Mouse (Mus musculus) stomach, embryonic 16.5 days (tissue): ENCODE results near the gene Vmn2r22. TPM values are rescaled to one million over a fixed set of nuclear protein-coding genes. Genes with fewer than 3 reads are reported as not detected.
"Not testable (repeated sequence)": the region's sequence is repeated elsewhere in the genome, so short reads cannot be mapped to it uniquely, and the experiment has no call there.

Experiments used
- ATAC-seq: fragments of 200-750 bp; cut with Nextera tagmentation; 2 replicates; pipeline ENCODE4 v1.8.0; 2017; ENCODE audit warnings: moderate number of reproducible peaks, moderate TSS enrichment; ENCODE audit not compliant: insufficient read depth, low FRiP score
- H3K27ac ChIP-seq: fragments of 300-500 bp; sonication (generic); 2 replicates; pipeline ENCODE4 v1.5.1; 2014; ENCODE audit warnings: low read length
- H3K27me3 ChIP-seq: fragments of 300-500 bp; sonication (generic); 2 replicates; pipeline ENCODE4 v1.6.1; 2014; ENCODE audit warnings: low read length, control low read depth, mixed read lengths; ENCODE audit not compliant: control insufficient read depth, insufficient read depth
- H3K36me3 ChIP-seq: fragments of 300-500 bp; sonication (generic); 2 replicates; pipeline ENCODE4 v1.6.1; 2014; ENCODE audit warnings: low read length; ENCODE audit not compliant: control insufficient read depth, insufficient read depth
- H3K4me1 ChIP-seq: fragments of 300-500 bp; sonication (generic); 2 replicates; pipeline ENCODE4 v1.6.1; 2014; ENCODE audit warnings: low read length, control low read depth, mixed read lengths; ENCODE audit not compliant: control insufficient read depth, insufficient read depth
- H3K4me2 ChIP-seq: fragments of 300-500 bp; sonication (generic); 2 replicates; pipeline ENCODE4 v1.6.1; 2014; ENCODE audit warnings: low read depth, low read length, mixed read lengths
- H3K4me3 ChIP-seq: fragments of 300-500 bp; sonication (generic); replicated peaks from 2 replicates; pipeline ENCODE4 v1.5.1; 2014; ENCODE audit warnings: mild to moderate bottlenecking, low read length
- H3K9ac ChIP-seq: fragments of 300-500 bp; sonication (generic); 2 replicates; pipeline ENCODE4 v1.6.1; 2014; ENCODE audit warnings: low read length
- H3K9me3 ChIP-seq: fragments of 300-500 bp; sonication (generic); replicated peaks from 2 replicates; pipeline ENCODE4 v1.6.1; 2016; ENCODE audit warnings: low read length, control low read depth; ENCODE audit not compliant: control insufficient read depth
- WGBS: fragments of 180-500 bp; shearing (Covaris S2); extraction: QIAGEN DNeasy Blood & Tissue Kit; methylation state at CpG from one replicate; pipeline ENCODE4 v1.1.7; 2014; 5-methylcytosine and 5-hydroxymethylcytosine counted together
- polyA plus RNA-seq: library from polyadenylated mRNA; unstranded; fragments of >200 nt; fragmentation: Nextera tagmentation; extraction: Ambion mirVana; gene quantifications from 2 replicates; pipeline ENCODE4 v1.2.1, GENCODE M21; 2015

Gene Vmn2r22
- not detected in 2 replicates for polyA plus RNA-seq

DNA sequence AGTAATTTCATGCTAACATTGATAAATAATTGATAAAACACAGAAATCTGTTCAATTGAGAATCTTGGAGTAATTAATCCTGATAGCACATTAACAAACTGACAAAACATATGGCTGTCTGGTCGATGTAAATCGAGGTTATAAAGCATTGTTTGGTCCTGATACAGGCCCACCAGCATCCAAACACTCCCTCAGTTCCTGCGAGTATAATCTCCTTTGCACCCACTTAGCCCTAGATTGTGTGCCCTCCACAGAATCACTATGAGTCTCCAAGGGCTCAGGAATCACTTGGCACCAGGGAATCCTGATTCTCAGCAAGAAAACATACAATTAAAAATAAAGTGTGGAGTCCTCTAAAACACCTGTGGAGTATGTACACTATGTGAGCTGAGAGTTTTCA, at the start of gene Vmn2r22:
TSS of gene Vmn2r22 (minus strand) at position 101 of the 400 bp plus-strand sequence.
- H3K4me2 ChIP-seq, ATAC-seq, H3K36me3 ChIP-seq, H3K4me3 ChIP-seq, H3K27ac ChIP-seq, H3K9me3 ChIP-seq, H3K9ac ChIP-seq, H3K27me3 ChIP-seq, H3K4me1 ChIP-seq: not testable (repeated sequence)
- WGBS, result 55% methylated on average over 3 of the region's 3 CpGs

DNA sequence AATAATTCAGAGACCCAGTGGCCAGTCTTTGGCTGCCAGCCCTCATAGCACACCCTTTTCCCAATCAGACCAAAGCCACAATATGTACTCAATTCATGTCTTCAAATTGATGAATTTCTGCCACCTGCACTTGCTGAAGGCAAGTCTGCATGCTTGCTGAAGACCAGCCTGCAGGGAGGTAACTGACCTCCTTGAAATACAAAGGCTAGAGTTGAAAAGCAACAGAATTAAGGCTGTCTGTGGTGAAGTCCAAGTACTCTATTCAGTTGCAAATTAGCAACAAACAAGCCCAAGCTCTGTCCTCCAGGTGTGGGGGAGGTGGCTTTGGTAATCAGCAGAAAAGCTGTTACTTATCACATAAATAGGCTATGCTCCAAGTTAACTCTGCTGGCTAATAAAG, 46.7 kb upstream of the Vmn2r22 start:
- Histone ChIP-seq H3K9ac (no peak overlapping the region), H3K4me3 (no peak overlapping the region), H3K9me3 (no peaks in the 10 kb centered on the region), H3K27me3 (no peaks in the 10 kb centered on the region), H3K4me1 (no peaks in the 10 kb centered on the region), H3K36me3 (no peaks in the 10 kb centered on the region), H3K27ac (no peak overlapping the region), H3K4me2 (no peak overlapping the region)
- no peak for ATAC-seq

DNA sequence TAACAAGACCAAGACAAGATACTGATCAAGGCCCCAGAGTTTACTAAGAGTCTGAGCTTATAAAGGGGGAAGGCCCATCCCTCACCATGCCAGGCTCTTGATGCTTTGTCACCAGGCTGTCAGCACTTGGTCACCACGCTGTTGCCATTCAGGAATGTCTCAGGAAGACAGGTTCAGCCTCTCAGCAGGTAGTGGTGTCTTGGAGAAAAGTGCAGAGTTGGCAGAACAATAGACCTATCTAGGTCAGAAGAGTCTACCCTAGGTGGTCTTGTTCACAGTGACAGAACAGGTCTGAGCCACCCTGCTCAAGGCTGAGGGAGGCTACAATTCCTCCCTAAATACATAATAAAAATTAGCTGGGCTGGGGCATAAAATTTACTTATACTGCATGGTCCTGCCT, 46.1 kb upstream of the Vmn2r22 start:
- not testable (repeated sequence) for H3K4me2 ChIP-seq, H3K9ac ChIP-seq, H3K27ac ChIP-seq, H3K4me3 ChIP-seq, H3K9me3 ChIP-seq, H3K4me1 ChIP-seq, H3K36me3 ChIP-seq, ATAC-seq, H3K27me3 ChIP-seq
- 61% methylated on average over 1 of the region's 1 CpGs for WGBS

DNA sequence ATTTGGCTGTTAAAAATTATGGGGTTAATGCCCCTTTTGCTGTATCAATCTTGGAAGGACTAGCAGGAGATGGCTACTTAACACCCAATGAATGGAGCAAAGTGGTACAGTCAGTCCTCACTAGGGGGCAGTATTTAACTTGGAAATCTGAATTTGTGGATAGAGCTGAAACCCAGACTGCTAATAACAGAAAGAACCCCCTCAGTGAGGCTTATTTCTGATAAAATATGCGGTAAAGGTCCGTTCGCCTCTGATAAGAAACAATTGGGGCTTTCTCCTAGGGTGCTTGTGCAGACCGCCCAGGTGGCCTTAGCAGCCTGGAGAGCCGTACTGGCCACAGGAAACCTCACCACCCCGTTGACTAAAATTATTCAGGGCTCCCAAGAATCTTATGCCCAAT, 6.5 kb upstream of the Vmn2r22 start:
- no peak for ATAC-seq
- Histone ChIP-seq H3K4me2 (no peak overlapping the region), H3K36me3 (no peaks in the 10 kb centered on the region), H3K9ac (no peak overlapping the region), H3K4me3 (no peak overlapping the region), H3K4me1 (no peaks in the 10 kb centered on the region), H3K27ac (no peak overlapping the region), H3K9me3 (no peaks in the 10 kb centered on the region), H3K27me3 (no peaks in the 10 kb centered on the region)
- 53% methylated on average over 6 of the region's 6 CpGs for WGBS

DNA sequence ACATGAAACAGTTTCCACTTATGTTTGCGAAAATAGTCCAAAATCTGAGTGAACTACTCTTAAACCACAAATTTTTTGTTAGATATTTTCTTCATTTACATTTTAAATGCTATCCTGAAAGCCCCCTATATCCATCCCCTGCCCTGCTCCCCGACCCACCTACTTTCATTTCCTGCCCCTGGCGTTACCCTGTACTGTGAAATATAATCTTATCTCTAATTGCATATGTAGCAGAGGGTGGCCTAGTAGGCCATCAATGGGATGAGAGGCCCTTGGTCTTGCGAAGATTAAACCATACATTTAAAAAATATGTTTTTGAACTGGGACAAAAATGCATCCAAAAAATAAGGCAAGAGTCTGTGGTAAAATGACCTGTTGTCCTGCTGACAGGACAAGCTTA, 11.1 kb downstream of the Vmn2r22 start:
- WGBS, result 67% methylated on average over 4 of the region's 4 CpGs
- H3K4me1 ChIP-seq, H3K9me3 ChIP-seq, H3K27me3 ChIP-seq, H3K4me2 ChIP-seq, H3K36me3 ChIP-seq, H3K9ac ChIP-seq, H3K4me3 ChIP-seq, ATAC-seq, H3K27ac ChIP-seq: not testable (repeated sequence)

DNA sequence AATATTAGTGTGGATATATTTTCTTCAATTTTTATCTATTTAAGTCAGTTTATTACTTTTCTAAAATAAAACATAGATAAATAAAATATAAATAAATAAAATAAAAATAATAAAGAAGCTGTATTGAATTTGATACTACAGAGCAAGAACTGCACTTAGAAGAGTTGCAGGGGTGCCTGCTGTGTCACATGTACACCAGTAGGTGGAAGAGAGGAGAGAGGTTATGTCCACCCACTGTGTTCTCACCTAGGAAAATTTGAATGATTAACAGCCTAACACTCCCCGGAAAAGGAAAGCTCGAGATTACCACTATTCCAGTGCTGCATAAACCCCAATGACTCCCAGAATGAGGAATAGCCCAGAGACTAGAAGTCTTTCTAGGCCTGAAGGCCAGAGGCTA, 26.7 kb downstream of the Vmn2r22 start:
- not testable (repeated sequence) for H3K4me2 ChIP-seq, H3K4me1 ChIP-seq, H3K36me3 ChIP-seq, H3K27me3 ChIP-seq, H3K9ac ChIP-seq, H3K27ac ChIP-seq, H3K4me3 ChIP-seq, H3K9me3 ChIP-seq, ATAC-seq
- WGBS, result no CpG with 5 or more reads among the region's 2 CpGs

DNA sequence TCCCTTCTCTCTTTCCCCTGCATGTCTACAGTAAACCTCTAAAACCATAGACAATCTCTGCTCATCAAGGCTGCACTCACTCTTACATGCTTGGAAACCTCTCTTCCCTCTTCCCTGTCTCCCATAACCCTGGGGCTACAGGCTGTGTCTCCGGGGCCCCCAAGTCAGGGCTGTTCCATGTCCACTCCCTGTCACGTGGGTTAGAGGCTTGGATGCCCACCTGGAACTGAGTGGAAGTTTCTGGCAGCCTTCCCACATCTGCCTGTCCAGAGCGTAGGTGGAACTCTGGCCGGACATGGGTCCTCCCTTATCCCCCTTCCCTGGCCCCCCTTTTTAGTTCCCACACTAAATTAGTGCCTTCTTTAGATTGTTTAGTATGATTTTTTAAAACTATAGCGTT, 62.2 kb downstream of the Vmn2r22 start:
- H3K36me3 ChIP-seq, H3K4me3 ChIP-seq, H3K4me1 ChIP-seq, H3K27ac ChIP-seq, H3K4me2 ChIP-seq, H3K9ac ChIP-seq, ATAC-seq, H3K9me3 ChIP-seq, H3K27me3 ChIP-seq: not testable (repeated sequence)
- no CpG with 5 or more reads among the region's 5 CpGs for WGBS

DNA sequence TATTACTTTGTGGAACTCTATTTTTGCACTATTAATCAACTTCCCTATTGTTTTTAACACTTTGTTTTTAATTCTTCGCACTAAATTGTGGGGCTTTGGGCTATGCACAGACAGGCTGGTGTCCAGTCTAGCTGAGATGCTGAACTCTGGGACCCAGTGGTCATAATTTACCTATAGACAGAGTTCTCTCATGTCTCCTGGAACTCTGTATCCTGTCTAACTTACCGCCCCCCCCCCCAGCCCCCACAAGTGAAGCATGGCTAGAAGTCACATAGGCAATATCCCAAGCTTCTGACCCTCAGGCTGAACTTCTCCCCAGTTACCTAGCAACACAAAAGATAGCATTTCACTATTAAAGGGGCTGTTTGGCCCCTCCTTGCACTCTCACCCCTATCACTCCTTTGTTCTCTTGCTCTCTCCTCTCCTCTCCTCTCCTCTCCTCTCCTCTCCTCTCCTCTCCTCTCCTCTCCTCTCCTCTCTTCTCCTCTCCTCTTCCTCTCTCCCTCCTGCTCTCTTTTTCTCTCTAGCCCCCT, 62.7 kb downstream of the Vmn2r22 start:
- H3K9me3 ChIP-seq, ATAC-seq, H3K4me2 ChIP-seq, H3K9ac ChIP-seq, H3K4me3 ChIP-seq, H3K4me1 ChIP-seq, H3K27ac ChIP-seq, H3K27me3 ChIP-seq, H3K36me3 ChIP-seq: not testable (repeated sequence)
- no CpG with 5 or more reads among the region's 2 CpGs for WGBS

DNA sequence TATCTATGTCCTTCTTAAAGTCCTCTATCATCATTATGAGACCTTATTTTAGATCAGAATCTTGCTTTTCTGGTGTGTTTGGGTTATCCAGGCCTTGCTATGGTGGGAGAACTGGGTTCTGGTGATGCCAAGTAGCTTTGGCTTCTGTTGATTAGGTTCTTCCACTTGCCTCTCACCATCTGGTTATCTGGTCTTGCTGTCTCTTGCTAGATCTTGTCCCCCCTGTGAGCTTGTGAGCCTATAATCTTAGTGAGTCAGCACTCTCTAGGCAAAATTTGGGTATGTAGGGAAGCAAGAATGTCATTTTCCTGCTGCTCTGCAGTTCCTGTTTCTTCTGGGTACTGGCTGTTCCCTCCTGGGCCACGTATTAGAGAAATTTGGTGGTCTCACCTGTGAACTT, 66.5 kb downstream of the Vmn2r22 start:
- WGBS, result no CpG with 5 or more reads among the region's 1 CpGs
- not testable (repeated sequence) for ATAC-seq, H3K27me3 ChIP-seq, H3K9ac ChIP-seq, H3K36me3 ChIP-seq, H3K4me1 ChIP-seq, H3K4me2 ChIP-seq, H3K27ac ChIP-seq, H3K4me3 ChIP-seq, H3K9me3 ChIP-seq

DNA sequence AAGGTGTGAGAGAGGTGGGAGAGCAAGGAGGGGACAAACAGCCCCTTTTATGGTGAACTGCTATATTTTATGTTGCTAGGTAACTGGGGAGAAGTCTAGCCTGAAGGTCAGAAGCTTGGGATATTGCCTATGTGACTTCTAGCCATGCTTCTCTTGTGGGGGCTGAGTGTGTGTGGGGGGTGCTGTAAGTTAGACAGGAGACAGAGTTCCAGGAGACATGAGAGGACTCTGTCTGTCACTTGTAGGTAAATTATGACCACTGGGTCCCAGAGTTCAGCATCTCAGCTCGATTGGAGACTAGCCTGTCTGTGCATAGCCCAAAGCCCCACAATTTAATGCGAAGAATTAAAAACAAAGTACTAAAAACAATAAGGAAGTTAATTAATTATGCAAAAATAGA, 75.8 kb downstream of the Vmn2r22 start:
- no CpG with 5 or more reads among the region's 2 CpGs for WGBS
- H3K4me2 ChIP-seq, ATAC-seq, H3K4me3 ChIP-seq, H3K9me3 ChIP-seq, H3K27me3 ChIP-seq, H3K36me3 ChIP-seq, H3K4me1 ChIP-seq, H3K27ac ChIP-seq, H3K9ac ChIP-seq: not testable (repeated sequence)
